Mouse (Mus musculus) cortical plate, adult 2 months (tissue): ENCODE results near the gene Vegfc. TPM values are rescaled to one million over a fixed set of nuclear protein-coding genes. Genes with fewer than 3 reads are reported as not detected.
A peak's percentile ranks its signal among the peaks of the same experiment; 100 is the strongest.

Experiments used
- H3K27ac ChIP-seq: fragments of 200-500 bp; 2 replicates; pipeline ENCODE4 v1.5.1; 2012; ENCODE audit warnings: low read length, control low read depth, inconsistent platforms; ENCODE audit not compliant: insufficient read depth
- H3K4me1 ChIP-seq: fragments of 200-500 bp; 2 replicates; pipeline ENCODE4 v1.6.1; 2011; ENCODE audit warnings: low read length; ENCODE audit not compliant: control insufficient read depth, insufficient read depth
- H3K4me3 ChIP-seq: fragments of 200-500 bp; 2 replicates; pipeline ENCODE4 v1.5.1; 2011; ENCODE audit warnings: mild to moderate bottlenecking, low read length, control low read depth; ENCODE audit not compliant: insufficient read depth
- CTCF ChIP-seq: fragments of 200-500 bp; IDR thresholded peaks from 2 replicates; pipeline ENCODE4 v1.5.1; 2011; ENCODE audit warnings: mild to moderate bottlenecking, control low read depth, low read length; ENCODE audit not compliant: insufficient read depth; ENCODE audit errors: extremely low read depth
- POLR2A ChIP-seq: fragments of 200-500 bp; IDR thresholded peaks from 2 replicates; pipeline ENCODE4 v1.6.1; 2011; ENCODE audit warnings: mild to moderate bottlenecking, low read length, control low read depth; ENCODE audit not compliant: insufficient read depth; ENCODE audit errors: extremely low read depth
- polyA plus RNA-seq: library from polyadenylated mRNA; depleted of rRNA; stranded (reverse); fragments of >200 nt; gene quantifications from 2 replicates; pipeline ENCODE4 v1.2.3, GENCODE M21; 2012

Gene Vegfc
- polyA plus RNA-seq, 1 experiment = 3.4 TPM

GRCm38 (mm10) chr8:54079601-54080000 lies 2.2 kb downstream of the Vegfc start:
- H3K27ac ChIP-seq = no peak overlapping the region
- no peak overlapping the region for H3K4me3 ChIP-seq
- no peaks in the 10 kb centered on the region for H3K4me1 ChIP-seq
- TF ChIP-seq POLR2A (no peak), CTCF (0 out of 2 replicates have a peak, but pooled peaks have one; percentile 23)

- Histone ChIP-seq H3K4me3 (no peak overlapping the region), H3K27ac (no peak overlapping the region), H3K4me1 (no peaks in the 10 kb centered on the region)
- TF ChIP-seq CTCF (no peak), POLR2A (no peak)
Measured at GRCm38 (mm10) chr8:54085896-54086295, 8.5 kb downstream of the Vegfc start.

GRCm38 (mm10) chr8:54087114-54087513 lies 9.7 kb downstream of the Vegfc start:
- Histone ChIP-seq H3K27ac (no peak overlapping the region), H3K4me3 (no peak overlapping the region), H3K4me1 (no peaks in the 10 kb centered on the region)
- TF ChIP-seq POLR2A (no peak), CTCF (no peak)

- Histone ChIP-seq H3K4me3 (no peak overlapping the region), H3K4me1 (no peaks in the 10 kb centered on the region), H3K27ac (no peak overlapping the region)
- no peak for TF ChIP-seq POLR2A
- no peak for TF ChIP-seq CTCF
Measured at GRCm38 (mm10) chr8:54089204-54089603, 11.8 kb downstream of the Vegfc start.

- Histone ChIP-seq H3K4me3 (no peak overlapping the region), H3K4me1 (no peaks in the 10 kb centered on the region), H3K27ac (no peak overlapping the region)
- TF ChIP-seq POLR2A (no peak), CTCF (no peak)
Measured at GRCm38 (mm10) chr8:54089901-54090300, 12.5 kb downstream of the Vegfc start.

- H3K4me3 ChIP-seq = no peak overlapping the region
- H3K4me1 ChIP-seq = no peaks in the 10 kb centered on the region; the same call in 1 of the 2 replicates
- H3K27ac ChIP-seq = no peak overlapping the region
- TF ChIP-seq CTCF (no peak), POLR2A (no peak)
Measured at GRCm38 (mm10) chr8:54100058-54100457, 22.7 kb downstream of the Vegfc start.

- TF ChIP-seq CTCF (no peak), POLR2A (no peak)
- Histone ChIP-seq H3K27ac (no peak overlapping the region), H3K4me3 (no peak overlapping the region), H3K4me1 (no peaks in the 10 kb centered on the region)
Measured at GRCm38 (mm10) chr8:54114581-54114980, 37.2 kb downstream of the Vegfc start.

- H3K4me1 ChIP-seq = no peaks in the 10 kb centered on the region
- H3K4me3 ChIP-seq = no peak overlapping the region
- TF ChIP-seq POLR2A (no peak), CTCF (no peak)
- no peak overlapping the region for H3K27ac ChIP-seq
Measured at GRCm38 (mm10) chr8:54120115-54120514, 42.7 kb downstream of the Vegfc start.

GRCm38 (mm10) chr8:54121942-54122341 lies 44.5 kb downstream of the Vegfc start:
- no peak overlapping the region for H3K27ac ChIP-seq
- no peak for TF ChIP-seq POLR2A
- no peak for TF ChIP-seq CTCF
- H3K4me3 ChIP-seq = no peak overlapping the region
- H3K4me1 ChIP-seq = no peaks in the 10 kb centered on the region

GRCm38 (mm10) chr8:54122345-54122744 lies 44.9 kb downstream of the Vegfc start:
- no peak overlapping the region for H3K27ac ChIP-seq
- TF ChIP-seq POLR2A (no peak), CTCF (no peak)
- no peak overlapping the region for H3K4me3 ChIP-seq
- H3K4me1 ChIP-seq = no peaks in the 10 kb centered on the region
